Mouse (Mus musculus) cerebellum, adult 2 months (tissue): ENCODE data around the gene Atp6v0d1. TPM values are rescaled to one million over a fixed set of nuclear protein-coding genes. Genes with fewer than 3 reads are reported as not detected.

ENCODE experiments used
- DNase-seq, 2 experiments: peaks; one replicate each; pipeline ENCODE4 v3.0.0; 2021
- H3K27ac ChIP-seq: fragments of 200-500 bp; 2 replicates; pipeline ENCODE4 v1.5.1; 2012; ENCODE audit warnings: low read length, control low read depth, inconsistent platforms; ENCODE audit not compliant: insufficient read depth
- H3K27me3 ChIP-seq: fragments of 200-500 bp; 2 replicates; pipeline ENCODE4 v1.6.1; 2012; ENCODE audit warnings: inconsistent platforms, mild to moderate bottlenecking, low read length, moderate library complexity; ENCODE audit not compliant: control insufficient read depth, insufficient read depth
- H3K4me1 ChIP-seq: fragments of 200-500 bp; 2 replicates; pipeline ENCODE4 v1.6.1; 2011; ENCODE audit warnings: low read length; ENCODE audit not compliant: control insufficient read depth, insufficient read depth
- H3K4me3 ChIP-seq: fragments of 200-500 bp; replicated peaks from 2 replicates; pipeline ENCODE3; 2011; ENCODE audit warnings: mild to moderate bottlenecking, low read depth, low read length, control low read depth; ENCODE audit not compliant: insufficient read depth
- CTCF ChIP-seq: fragments of 200-500 bp; IDR thresholded peaks from 2 replicates; pipeline ENCODE4 v1.5.1; 2011; ENCODE audit warnings: low read depth, mild to moderate bottlenecking, control low read depth, low read length, moderate library complexity, borderline replicate concordance; ENCODE audit not compliant: insufficient read depth
- POLR2A ChIP-seq: fragments of 200-500 bp; IDR thresholded peaks from 2 replicates; pipeline ENCODE4 v1.6.1; 2011; ENCODE audit warnings: low read length, control low read depth, borderline replicate concordance; ENCODE audit not compliant: insufficient read depth
- WGBS: fragments of 180-500 bp; shearing (Covaris S2); methylation state at CpG from one replicate; pipeline ENCODE4 v1.1.7; 2018; 5-methylcytosine and 5-hydroxymethylcytosine counted together
- polyA plus RNA-seq: library from polyadenylated mRNA; depleted of rRNA; stranded (reverse); fragments of >200 nt; gene quantifications from 2 replicates; pipeline ENCODE4 v1.2.3, GENCODE M21; 2012; rRNA removed

The Atp6v0d1 gene
- polyA plus RNA-seq, 1 experiment, result 336 TPM

DNA sequence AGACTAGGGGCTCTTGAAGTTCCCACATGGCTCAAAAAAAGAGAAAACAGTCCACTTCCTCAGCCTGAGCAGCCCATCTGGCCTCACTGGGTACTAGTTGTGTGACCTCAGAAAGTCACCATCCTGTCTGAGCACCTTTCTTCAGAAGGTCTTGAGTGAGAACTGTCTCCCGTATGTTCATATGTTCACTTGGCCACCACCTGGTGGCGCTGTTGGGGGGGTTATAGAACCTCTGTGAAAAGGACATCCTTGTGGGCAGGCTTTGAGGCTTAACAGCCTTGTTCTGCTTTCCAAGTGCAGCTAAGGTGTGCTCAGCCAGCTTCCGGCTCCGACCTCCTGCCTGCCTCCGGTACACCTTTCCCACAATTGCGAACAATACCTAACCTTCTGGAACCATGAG, 84.4 kb downstream of the Atp6v0d1 start:
- H3K4me1 ChIP-seq, result no peaks in the 10 kb centered on the region
- TF ChIP-seq POLR2A (no peak), CTCF (peak; percentile 67)
- DNase-seq, result no peak
- no peaks in the 10 kb centered on the region for H3K27me3 ChIP-seq
- 72% methylated on average over 6 of the region's 6 CpGs for WGBS
- no peak overlapping the region for H3K4me3 ChIP-seq
- H3K27ac ChIP-seq, result no peak overlapping the region

DNA sequence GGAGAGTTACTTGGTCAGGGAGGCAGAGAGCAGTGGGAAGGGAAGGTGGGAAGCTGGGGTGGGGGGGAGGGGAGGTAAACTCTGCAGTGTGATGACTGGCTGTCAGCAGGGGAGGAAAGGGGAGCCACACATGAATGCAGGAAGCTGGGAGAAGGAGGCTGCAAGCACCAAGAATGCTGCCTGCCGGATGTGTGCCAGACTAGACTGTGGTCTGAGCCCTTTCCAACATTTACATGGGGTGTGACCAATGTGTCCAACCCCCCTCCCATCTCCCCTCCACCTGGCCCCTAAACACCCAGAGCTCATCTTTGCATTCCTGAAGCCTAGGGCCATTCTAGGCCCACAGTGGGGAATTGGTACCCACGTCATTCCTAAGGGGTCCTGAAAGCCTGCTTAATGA, 84.8 kb downstream of the Atp6v0d1 start:
- TF ChIP-seq CTCF, result no peak
- no peak for TF ChIP-seq POLR2A
- Histone ChIP-seq H3K4me3 (no peak overlapping the region), H3K27ac (no peak overlapping the region), H3K27me3 (no peaks in the 10 kb centered on the region), H3K4me1 (no peaks in the 10 kb centered on the region)
- DNase-seq, result no peak
- 39% methylated on average over 2 of the region's 2 CpGs for WGBS

DNA sequence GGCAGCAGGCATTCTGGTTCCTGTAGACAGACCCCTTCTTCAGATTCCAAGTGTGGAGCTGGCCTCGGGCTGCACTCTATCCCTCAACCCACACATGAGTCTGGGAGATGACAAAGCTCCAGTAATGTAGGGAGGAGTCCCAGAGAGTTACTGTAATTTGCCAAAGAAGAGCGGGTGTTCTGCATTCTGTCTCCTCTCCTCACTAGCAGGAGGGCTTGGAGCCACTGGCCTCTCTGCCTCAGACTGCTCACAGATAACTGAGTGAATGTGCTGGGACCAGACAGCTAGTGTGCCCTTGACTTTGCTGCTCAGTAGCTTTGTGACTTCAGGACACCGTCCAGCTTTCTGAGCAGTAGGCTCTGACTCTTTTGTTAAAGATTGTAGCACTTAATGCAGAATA, 88.1 kb downstream of the Atp6v0d1 start:
- no peaks in the 10 kb centered on the region for H3K27me3 ChIP-seq
- 66% methylated on average over 3 of the region's 3 CpGs for WGBS
- 0 out of 2 replicates have a peak, but pooled peaks cover 3% of the 10 kb centered on the region for H3K4me1 ChIP-seq
- H3K4me3 ChIP-seq, result no peak overlapping the region
- TF ChIP-seq CTCF (no peak), POLR2A (no peak)
- no peak for DNase-seq
- H3K27ac ChIP-seq, result no peak overlapping the region

DNA sequence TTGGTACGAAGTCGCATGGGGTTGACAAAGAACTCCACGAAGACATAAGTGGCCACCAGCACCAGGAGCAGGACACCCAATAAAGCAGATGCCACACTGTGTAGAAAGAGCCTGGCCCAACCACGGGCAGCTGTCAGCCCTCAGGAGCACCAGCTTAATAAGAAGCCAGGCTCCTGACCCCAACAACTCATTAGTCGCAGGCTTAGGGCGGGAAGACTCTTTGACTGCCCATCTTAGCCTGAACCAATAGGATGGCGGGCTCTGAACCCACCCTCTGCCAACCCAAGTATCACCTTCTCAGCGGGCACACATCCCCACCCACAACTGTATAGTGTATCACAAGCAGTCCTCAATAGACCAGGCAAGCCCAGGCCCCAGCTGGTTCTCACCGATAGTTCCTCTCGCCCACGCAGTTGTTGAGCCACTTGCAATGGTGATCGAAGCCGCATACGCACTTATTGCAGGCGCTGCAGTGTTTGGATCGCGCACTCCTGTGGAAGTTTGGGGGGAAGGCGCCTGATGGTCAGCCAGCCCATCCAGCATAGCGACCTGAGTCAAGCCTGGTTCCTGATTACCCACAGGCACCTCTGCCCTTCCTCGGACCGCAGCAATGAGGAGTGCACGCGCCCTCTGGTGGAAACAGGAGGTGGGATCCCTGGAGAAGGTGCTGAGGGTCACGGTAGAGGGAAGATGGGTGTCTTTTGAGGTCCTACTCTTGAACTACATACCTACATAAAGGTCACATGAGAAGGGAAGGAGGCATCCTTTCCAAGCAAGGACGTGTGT, 89.0 kb downstream of the Atp6v0d1 start:
- WGBS, result 47% methylated on average over 25 of the region's 25 CpGs
- H3K27me3 ChIP-seq, result no peaks in the 10 kb centered on the region
- 0 out of 2 replicates have a peak, but pooled peaks cover 3% of the 10 kb centered on the region for H3K4me1 ChIP-seq
- H3K27ac ChIP-seq, result no peak overlapping the region
- TF ChIP-seq POLR2A, result no peak
- TF ChIP-seq CTCF, result peak; percentile 96
- peak; percentile 75 to 83 for DNase-seq
- H3K4me3 ChIP-seq, result no peak overlapping the region

DNA sequence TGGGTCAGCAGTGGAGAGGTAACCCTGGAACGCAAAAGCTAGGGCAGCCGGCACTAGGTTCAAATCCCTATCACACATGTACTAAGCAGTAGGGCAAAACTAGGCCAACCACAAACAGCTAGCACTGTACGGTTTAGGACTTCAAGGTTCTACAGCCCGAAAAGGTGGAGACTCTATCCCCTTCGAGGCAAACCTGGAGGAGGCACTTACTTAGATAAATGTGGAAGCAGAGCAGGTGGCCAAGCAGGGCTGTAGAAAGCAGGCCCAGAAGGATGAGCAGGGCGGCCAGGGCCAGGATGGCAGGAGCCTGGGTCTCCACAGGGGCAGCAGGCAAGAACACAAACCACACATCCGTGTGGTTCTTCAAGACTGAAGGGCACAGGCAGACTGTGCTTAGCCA, 89.7 kb downstream of the Atp6v0d1 start:
- WGBS, result 82% methylated on average over 7 of the region's 7 CpGs
- TF ChIP-seq POLR2A, result no peak
- 0 out of 2 replicates have a peak, but pooled peaks cover 3% of the 10 kb centered on the region for H3K4me1 ChIP-seq

DNA sequence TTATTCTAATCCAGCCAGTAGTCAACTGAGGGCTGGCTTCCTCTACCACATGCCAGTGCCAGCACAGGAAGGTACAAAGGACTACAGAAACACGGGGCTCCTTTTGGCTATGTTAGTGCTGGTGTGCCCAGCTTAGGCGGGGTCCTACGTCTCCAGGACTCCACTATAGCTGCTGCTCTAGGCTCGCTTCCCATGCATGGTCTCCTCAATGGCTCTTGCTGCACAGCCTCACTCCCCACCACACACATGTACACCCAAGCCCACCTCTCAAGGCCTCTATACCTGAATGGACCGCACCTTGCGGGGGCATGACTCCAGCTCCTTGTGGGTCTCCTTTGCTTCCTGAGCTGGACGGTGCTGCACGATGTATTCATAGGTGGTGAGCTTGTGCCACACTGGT, 90.1 kb downstream of the Atp6v0d1 start:
- TF ChIP-seq CTCF, result no peak
- WGBS, result 87% methylated on average over 8 of the region's 8 CpGs
- Histone ChIP-seq H3K4me1 (0 out of 2 replicates have a peak, but pooled peaks cover 3% of the 10 kb centered on the region), H3K27me3 (no peaks in the 10 kb centered on the region), H3K4me3 (no peak overlapping the region), H3K27ac (no peak overlapping the region)
- DNase-seq, result no peak

More for the DNA sequence above, 89.7 kb downstream of the Atp6v0d1 start:
- no peak for DNase-seq
- Histone ChIP-seq H3K4me3 (no peak overlapping the region), H3K27ac (no peak overlapping the region), H3K27me3 (no peaks in the 10 kb centered on the region)

DNA sequence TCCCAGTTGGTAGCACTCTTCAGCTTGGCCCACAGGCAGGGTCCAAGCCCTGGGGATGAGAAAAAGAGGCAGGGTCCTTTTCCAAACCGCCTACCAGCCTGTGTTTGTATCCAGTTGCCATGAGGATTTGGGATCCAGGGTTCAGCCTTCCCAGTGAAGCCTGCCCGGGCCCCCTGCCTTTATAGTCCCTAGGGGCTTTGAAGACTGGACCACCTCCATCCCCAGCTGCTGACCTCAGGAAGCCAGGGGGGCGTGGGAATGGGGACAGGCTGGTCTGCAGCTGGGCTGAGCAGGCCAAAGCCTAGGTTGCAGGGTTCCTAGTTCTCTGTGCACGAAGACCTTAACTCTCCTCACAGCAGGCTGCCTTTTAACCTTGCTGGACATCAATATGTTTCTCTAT, 90.6 kb downstream of the Atp6v0d1 start:
- no peak for TF ChIP-seq POLR2A
- TF ChIP-seq CTCF, result no peak
- Histone ChIP-seq H3K27ac (no peak overlapping the region), H3K27me3 (no peaks in the 10 kb centered on the region), H3K4me1 (0 out of 2 replicates have a peak, but pooled peaks cover 3% of the 10 kb centered on the region), H3K4me3 (no peak overlapping the region)
- no peak for DNase-seq
- WGBS, result 62% methylated on average over 4 of the region's 4 CpGs

DNA sequence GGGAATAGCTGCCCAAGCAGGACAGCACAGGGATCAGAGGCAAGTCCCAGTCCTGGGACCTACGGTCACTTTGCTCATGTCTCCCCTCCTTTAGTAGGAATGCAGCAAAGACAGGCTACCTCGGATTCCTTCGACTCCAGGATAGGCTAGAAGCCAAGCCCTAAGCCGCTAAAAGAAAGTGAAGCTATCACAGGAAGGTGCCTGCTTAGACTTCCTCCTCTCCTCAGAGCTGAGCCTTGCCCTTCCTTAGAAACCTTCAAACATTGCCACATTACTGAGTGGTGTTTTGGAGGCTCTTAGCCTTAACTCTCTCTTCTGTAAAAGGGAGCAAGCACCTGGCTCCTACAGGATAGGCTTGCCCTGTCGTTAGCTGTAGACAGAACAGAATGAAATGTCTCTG, 91.2 kb downstream of the Atp6v0d1 start:
- no peak for TF ChIP-seq POLR2A
- no peak for TF ChIP-seq CTCF

More for the DNA sequence above, 91.2 kb downstream of the Atp6v0d1 start:
- Histone ChIP-seq H3K27ac (no peak overlapping the region), H3K4me1 (peaks cover 4% of the 10 kb centered on the region; the same call in 1 of the 2 replicates), H3K4me3 (no peak overlapping the region), H3K27me3 (no peaks in the 10 kb centered on the region)
- WGBS, result 43% methylated on average over 5 of the region's 5 CpGs
- DNase-seq, result no peak

Other genes starting within 250 kb of the Atp6v0d1 start
- gene Lrrc29, start 239.8 kb downstream of the Atp6v0d1 start, polyA plus RNA-seq, result 5.0 and 6.3 TPM in 2 replicates
- gene Tmem208, start 239.7 kb downstream of the Atp6v0d1 start, polyA plus RNA-seq, result 106 and 110 TPM in 2 replicates
- 4.0 and 4.2 TPM in 2 replicates for gene Fhod1, start 218.1 kb downstream of the Atp6v0d1 start, polyA plus RNA-seq
- gene Slc9a5, start 217.2 kb downstream of the Atp6v0d1 start, polyA plus RNA-seq, result 51.7 and 62.0 TPM in 2 replicates
- gene Plekhg4, start 192.8 kb downstream of the Atp6v0d1 start, polyA plus RNA-seq, result 11.0 and 13.5 TPM in 2 replicates
- gene Kctd19, start 152.5 kb downstream of the Atp6v0d1 start, polyA plus RNA-seq, result 0.05 TPM in 1 of 2 replicates, not detected in the other
- gene Lrrc36, start 152.5 kb downstream of the Atp6v0d1 start, polyA plus RNA-seq, result 0.65 and 1.2 TPM in 2 replicates
- 286 and 297 TPM in 2 replicates for gene Tppp3, start 94.5 kb downstream of the Atp6v0d1 start, polyA plus RNA-seq
- 64.7 and 67.9 TPM in 2 replicates for gene Zdhhc1, start 69.1 kb downstream of the Atp6v0d1 start, polyA plus RNA-seq
- gene Hsd11b2, start 47.3 kb downstream of the Atp6v0d1 start, polyA plus RNA-seq, result 0.08 TPM in 1 of 2 replicates, not detected in the other
- gene Ripor1, start 39.2 kb upstream of the Atp6v0d1 start, polyA plus RNA-seq, result 33.4 and 35.9 TPM in 2 replicates
- gene Ctcf, start 70.5 kb upstream of the Atp6v0d1 start, polyA plus RNA-seq, result 41.6 and 45.7 TPM in 2 replicates
- gene Agrp, start 71.3 kb upstream of the Atp6v0d1 start, polyA plus RNA-seq, result 0.36 and 1.00 TPM in 2 replicates
- gene Carmil2, start 120.2 kb upstream of the Atp6v0d1 start, polyA plus RNA-seq, result 69.8 and 72.1 TPM in 2 replicates
- gene Acd, start 135.1 kb upstream of the Atp6v0d1 start, polyA plus RNA-seq, result 56.3 and 56.8 TPM in 2 replicates
- gene Pard6a, start 135.1 kb upstream of the Atp6v0d1 start, polyA plus RNA-seq, result 128 and 137 TPM in 2 replicates
- gene 4933405L10Rik, start 141.6 kb upstream of the Atp6v0d1 start, polyA plus RNA-seq, result 0.51 TPM in 2 replicates
- gene Enkd1, start 142.2 kb upstream of the Atp6v0d1 start, polyA plus RNA-seq, result 15.3 and 17.4 TPM in 2 replicates
- gene Gfod2, start 192.6 kb upstream of the Atp6v0d1 start, polyA plus RNA-seq, result 20.7 and 21.4 TPM in 2 replicates